Mouse (Mus musculus) cerebellum, adult (tissue): ENCODE data around the gene Cav3.

Experiments used
- ATAC-seq: cut with Nextera tagmentation; 2 replicates; pipeline ENCODE4 v1.9.2; 2017; ENCODE audit warnings: mild to moderate bottlenecking, moderate library complexity, mixed read lengths; ENCODE audit not compliant: insufficient number of reproducible peaks, low FRiP score, low TSS enrichment

Gene Cav3

GRCm38 (mm10) chr6:112494620-112495081 is 35.3 kb downstream of the Cav3 start:
- ATAC-seq, result no peak

GRCm38 (mm10) chr6:112495219-112495618 is 35.9 kb downstream of the Cav3 start:
- no peak for ATAC-seq

DNA sequence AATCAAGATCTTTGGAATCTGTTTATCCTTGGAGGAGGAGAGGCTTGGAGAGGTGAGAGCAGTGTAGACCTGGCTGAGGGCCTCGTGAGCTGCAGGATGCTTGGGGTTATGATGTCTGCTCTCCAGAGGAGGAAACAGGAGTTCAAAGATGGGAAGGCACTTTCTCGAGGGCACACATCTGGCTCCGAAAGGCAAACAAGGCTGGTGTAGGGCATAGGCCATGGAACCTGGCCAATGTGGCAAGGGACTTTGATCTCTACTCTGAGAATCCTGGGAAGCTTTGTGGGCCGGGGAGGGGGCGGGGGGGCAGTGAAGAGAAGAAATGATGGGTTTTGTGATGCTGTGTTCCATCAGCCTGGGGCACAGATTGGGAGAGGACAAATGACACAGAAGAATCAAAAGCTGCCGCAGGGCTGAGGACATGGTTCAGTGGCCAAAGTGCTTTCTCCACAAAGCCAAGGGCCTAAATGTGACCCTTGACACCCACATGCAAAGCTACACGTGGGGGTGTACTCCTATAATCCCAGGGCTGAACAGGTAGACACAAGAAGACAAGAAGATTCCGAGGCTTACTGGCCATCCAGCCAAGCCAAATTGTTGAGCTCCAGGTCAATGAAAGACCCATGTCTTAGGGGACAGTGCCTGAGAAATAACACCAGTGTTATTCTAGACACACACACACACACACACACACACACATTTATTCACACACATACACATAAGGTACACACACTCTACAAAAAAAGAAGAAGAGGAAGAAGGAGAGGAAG is 37.2 kb downstream of the Cav3 start:
- ATAC-seq, result no peak

DNA sequence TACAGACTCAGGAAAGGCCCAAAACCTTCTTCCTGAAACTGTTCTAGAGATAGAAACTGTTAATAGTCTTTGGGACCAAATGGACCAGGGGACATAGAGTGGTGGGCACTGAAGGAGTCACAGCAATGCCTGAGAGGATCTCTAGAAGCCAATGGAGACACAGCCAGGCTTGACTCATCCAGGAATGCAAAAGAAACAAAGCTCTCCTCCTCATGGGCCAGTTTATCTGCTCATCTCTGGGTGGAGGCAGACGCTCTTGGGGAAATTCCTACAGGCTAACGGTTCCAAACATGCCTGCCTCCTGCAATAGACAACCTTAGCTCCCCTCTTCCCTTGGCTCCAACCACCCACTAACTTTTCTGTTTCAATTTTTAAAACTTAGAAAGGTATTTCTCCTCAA is 38.2 kb downstream of the Cav3 start:
- ATAC-seq, result no peak

- ATAC-seq, result no peak
Observed at GRCm38 (mm10) chr6:112498716-112499115, 39.4 kb downstream of the Cav3 start.

GRCm38 (mm10) chr6:112499456-112499855 is 40.2 kb downstream of the Cav3 start:
- no peak for ATAC-seq

GRCm38 (mm10) chr6:112501156-112501555 is 41.9 kb downstream of the Cav3 start:
- ATAC-seq, result no peak

GRCm38 (mm10) chr6:112507617-112508016 is 48.3 kb downstream of the Cav3 start:
- no peak for ATAC-seq

DNA sequence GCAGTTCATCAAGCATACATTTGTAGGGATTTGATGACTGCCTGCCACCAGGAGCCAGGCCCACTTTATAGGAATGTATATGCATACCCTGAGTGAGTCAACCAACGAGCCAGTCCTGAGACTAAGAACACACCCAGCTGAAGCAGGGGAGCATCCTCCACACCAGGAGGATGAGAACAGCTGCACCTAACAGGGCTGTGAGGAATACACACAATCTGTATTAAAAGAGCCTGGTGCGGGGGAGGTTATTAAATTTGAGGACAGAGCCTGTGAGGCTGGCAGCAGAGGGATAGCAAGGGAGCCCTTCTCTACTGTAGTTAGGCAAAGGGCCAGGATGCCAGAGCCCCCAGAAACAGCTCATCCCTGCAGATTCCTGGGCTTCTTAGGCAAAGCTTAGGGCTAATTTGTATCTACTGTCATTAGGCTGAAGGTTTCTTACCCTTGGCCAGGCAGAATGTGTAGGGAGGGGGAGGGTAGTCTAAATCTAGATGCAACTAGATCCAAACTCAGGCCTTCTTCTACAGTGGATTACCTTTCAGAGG is 50.4 kb downstream of the Cav3 start:
- no peak for ATAC-seq

DNA sequence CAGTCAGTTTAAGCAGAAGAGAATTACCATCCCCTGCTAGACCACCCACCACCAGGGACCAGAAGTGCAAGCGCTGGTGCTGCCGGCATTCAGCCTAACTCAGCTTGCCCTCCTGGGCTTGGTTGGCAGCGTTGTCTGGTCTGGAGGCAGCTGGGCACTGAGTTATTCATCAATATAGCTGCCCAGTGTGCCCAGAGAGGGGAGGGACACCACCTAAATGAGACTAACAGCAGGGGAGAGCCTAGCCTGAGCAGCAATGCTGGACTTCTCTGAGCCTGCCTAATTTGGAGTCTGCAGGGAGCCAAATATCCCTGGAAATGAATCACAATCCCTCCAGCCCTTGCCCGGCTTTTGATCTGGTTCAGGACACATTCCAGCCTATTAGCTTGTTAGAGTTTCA is 51.0 kb downstream of the Cav3 start:
- ATAC-seq, result no peak

DNA sequence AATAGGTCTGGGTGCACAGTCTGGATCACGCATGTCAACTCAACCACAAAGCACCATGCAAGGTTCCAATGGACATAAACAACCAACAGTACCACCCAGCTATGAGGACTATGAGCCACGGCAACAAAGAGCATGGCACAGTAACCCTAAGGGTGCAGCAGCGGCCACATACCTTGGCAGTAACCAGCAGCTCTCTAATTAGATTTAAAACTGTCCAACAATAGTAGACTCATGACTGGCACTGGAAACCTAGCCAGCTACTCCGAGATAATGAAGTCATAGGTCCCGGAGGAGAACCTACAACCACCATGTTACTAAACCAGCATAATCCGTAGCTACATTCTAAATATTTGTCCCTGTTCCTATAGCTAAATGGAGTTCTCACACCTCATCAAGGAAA is 55.3 kb downstream of the Cav3 start:
- no peak for ATAC-seq

- ATAC-seq, result no peak
Observed at GRCm38 (mm10) chr6:112516496-112516895, 57.2 kb downstream of the Cav3 start.

- ATAC-seq, result no peak
Observed at GRCm38 (mm10) chr6:112517572-112517971, 58.3 kb downstream of the Cav3 start.

GRCm38 (mm10) chr6:112517991-112518390 is 58.7 kb downstream of the Cav3 start:
- no peak for ATAC-seq
